Mouse (Mus musculus): ENCODE measurements around the gene Abcc1. TPM values are rescaled to one million over a fixed set of nuclear protein-coding genes. Genes with fewer than 3 reads are reported as not detected.
A peak's percentile ranks its signal among the peaks of the same experiment; 100 is the strongest.

Gene Abcc1
- total and polyA plus RNA-seq, 2 experiments from 2014 or later: 7.5 to 11.9 TPM

DNA sequence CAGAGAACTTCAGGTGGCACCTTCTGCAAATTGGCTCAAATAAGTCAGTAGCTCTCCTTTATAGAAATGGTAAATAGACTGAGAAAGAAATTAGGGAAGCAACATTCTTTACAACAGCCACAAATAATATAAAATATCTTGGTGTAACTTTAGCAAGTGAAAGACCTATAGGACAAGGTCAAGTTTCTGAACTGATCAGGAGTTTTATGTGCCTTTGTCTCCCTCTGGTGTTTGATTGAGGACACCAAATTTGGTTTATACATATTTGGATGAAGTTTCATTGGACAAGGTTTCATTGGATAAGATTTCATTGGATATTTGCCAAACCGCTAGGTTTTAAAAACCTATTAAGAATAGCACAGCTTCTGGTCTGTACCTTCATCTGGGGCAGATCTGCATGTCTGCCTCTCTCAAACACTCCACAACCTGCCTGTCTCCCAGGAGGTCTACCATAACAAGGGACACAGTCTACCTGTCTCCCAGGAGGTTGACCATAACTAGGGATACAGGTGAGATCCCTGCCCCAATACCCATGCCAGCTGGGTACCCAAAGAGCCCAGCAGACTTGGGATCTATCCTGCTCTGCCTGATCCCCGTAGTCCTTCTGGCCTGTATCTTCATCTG is 132.2 kb downstream of the Abcc1 start:
- Histone ChIP-seq H3K4me1 (ENCODE audit: insufficient read depth, low read length) (no peaks in the 10 kb centered on the region), H3K36me3 (ENCODE audit: insufficient read depth, low read length) (no peaks in the 10 kb centered on the region), H3K4me2 (ENCODE audit: low read depth, low read length, poor library complexity, severe bottlenecking) (no peak overlapping the region), H3K27me3 (ENCODE audit: insufficient read depth, low read length) (no peaks in the 10 kb centered on the region), H3K27ac (ENCODE audit: low read depth, low read length) (no peak overlapping the region), H3K9me3 (ENCODE audit: low read length) (no peaks in the 10 kb centered on the region), H3K4me3 (ENCODE audit: low read depth, low read length) (no peak overlapping the region), H3K9ac (replicated peaks; ENCODE audit: low read length, poor library complexity, severe bottlenecking) (no peak overlapping the region)
- TF ChIP-seq CTCF (IDR thresholded peaks at IDR 0.05): peak; percentile 71
- DNase-seq (ENCODE audit: low spot score) (peak; percentile 58), ATAC-seq (ENCODE audit: low FRiP score) (no peak)
- 84% methylated on average over 2 of the region's 2 CpGs for WGBS

DNA sequence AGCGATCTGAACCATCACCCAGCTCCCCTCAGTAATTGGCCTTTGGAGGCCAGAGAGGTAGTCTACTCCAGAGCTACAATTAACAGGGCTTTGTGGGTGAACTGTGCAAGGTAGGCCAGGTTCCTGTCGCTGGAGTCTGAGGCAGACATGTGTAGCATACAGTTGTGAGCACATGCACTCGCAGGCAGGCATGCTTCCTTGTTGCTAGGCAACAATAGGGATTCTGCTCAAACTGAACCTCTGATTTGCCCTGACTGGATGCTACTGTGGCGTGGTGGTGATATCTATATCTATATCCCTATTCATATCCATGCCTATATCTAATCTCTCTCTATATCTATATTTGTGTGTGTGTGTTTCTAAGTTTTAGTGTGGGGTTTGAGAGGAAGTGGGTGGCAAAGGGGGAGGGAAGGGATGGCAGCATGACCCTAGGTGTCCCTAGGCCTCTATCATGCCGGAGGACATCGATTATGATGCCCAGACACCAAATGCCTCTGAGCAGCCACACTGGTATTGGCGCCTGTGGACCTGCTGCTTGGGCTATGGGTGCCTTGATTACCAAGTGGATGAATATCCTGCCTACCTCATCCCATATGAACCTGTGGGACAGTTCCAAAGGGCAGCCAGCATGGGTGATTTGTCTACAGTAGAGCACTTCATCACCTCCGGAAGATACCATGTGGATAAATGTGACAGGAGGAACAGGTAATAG is 140.4 kb downstream of the Abcc1 start:
- no peak for TF ChIP-seq CTCF (IDR thresholded peaks at IDR 0.05)
- DNase-seq (ENCODE audit: low spot score): peak; percentile 4
- no peaks in the 10 kb centered on the region for H3K27me3 ChIP-seq (ENCODE audit: insufficient read depth, low read length)
- H3K9me3 ChIP-seq (ENCODE audit: low read length): no peaks in the 10 kb centered on the region
- H3K9ac ChIP-seq (replicated peaks; ENCODE audit: low read length, poor library complexity, severe bottlenecking): no peak overlapping the region
- H3K4me3 ChIP-seq (ENCODE audit: low read depth, low read length): no peak overlapping the region
- ATAC-seq (ENCODE audit: low FRiP score): peak; percentile 88
- WGBS: 67% methylated on average over 8 of the region's 8 CpGs
- H3K4me2 ChIP-seq (ENCODE audit: low read depth, low read length, poor library complexity, severe bottlenecking): no peak overlapping the region
- no peak overlapping the region for H3K27ac ChIP-seq (ENCODE audit: low read depth, low read length)
- H3K36me3 ChIP-seq (ENCODE audit: insufficient read depth, low read length): no peaks in the 10 kb centered on the region
- no peaks in the 10 kb centered on the region for H3K4me1 ChIP-seq (ENCODE audit: insufficient read depth, low read length)

DNA sequence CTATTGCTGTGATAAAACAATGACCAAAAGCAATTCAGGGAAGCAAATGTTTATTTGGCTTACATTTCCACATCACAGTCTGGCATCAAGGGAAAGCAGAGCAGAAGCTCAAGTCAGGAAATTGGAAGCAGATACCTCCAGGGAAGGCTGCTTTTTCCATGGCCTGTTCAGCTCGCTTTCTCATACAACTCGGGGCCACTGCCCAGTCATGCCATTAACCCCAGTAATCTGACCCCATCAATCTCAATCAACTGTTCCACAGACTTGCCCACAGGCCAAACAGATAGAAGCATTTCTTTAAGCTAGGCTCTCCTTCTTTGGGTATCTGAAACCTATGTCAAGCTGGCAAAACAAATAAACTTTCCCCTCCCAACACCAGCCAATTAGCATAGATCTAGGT is 145.1 kb downstream of the Abcc1 start:
- Histone ChIP-seq H3K4me1 (ENCODE audit: insufficient read depth, low read length) (no peaks in the 10 kb centered on the region), H3K4me2 (ENCODE audit: low read depth, low read length, poor library complexity, severe bottlenecking) (no peak overlapping the region), H3K36me3 (ENCODE audit: insufficient read depth, low read length) (no peaks in the 10 kb centered on the region), H3K27ac (ENCODE audit: low read depth, low read length) (no peak overlapping the region), H3K4me3 (ENCODE audit: low read depth, low read length) (no peak overlapping the region), H3K27me3 (ENCODE audit: insufficient read depth, low read length) (no peaks in the 10 kb centered on the region), H3K9ac (replicated peaks; ENCODE audit: low read length, poor library complexity, severe bottlenecking) (no peak overlapping the region), H3K9me3 (ENCODE audit: low read length) (no peaks in the 10 kb centered on the region)
- DNase-seq (ENCODE audit: low spot score) (no peak), ATAC-seq (ENCODE audit: low FRiP score) (no peak)
- WGBS: 79% methylated on average over 2 of the region's 2 CpGs
- no peak for TF ChIP-seq CTCF (IDR thresholded peaks at IDR 0.05)

Other genes starting within 250 kb of the Abcc1 start
- 10.5 and 14.6 TPM in 2 replicates for gene Nde1, start 198.3 kb upstream of the Abcc1 start, total RNA-seq (2014; rRNA removed)
- 10.7 and 12.0 TPM in 2 replicates for gene Nde1, start 198.3 kb upstream of the Abcc1 start, polyA plus RNA-seq (2015; fragmentation: Nextera tagmentation; extraction: Ambion mirVana)
- gene Marf1, start 198.2 kb upstream of the Abcc1 start, total RNA-seq (2014; rRNA removed): 24.0 and 29.7 TPM in 2 replicates
- 8.7 and 9.4 TPM in 2 replicates for gene Marf1, start 198.2 kb upstream of the Abcc1 start, polyA plus RNA-seq (2015; fragmentation: Nextera tagmentation; extraction: Ambion mirVana)
- 0.82 and 1.9 TPM in 2 replicates for gene Myh11, start 70.2 kb upstream of the Abcc1 start, total RNA-seq (2014; rRNA removed)
- gene Myh11, start 70.2 kb upstream of the Abcc1 start, polyA plus RNA-seq (2015; fragmentation: Nextera tagmentation; extraction: Ambion mirVana): 0.62 and 0.66 TPM in 2 replicates
- 114 and 124 TPM in 2 replicates for gene Fopnl, start 44.2 kb upstream of the Abcc1 start, total RNA-seq (2014; rRNA removed)
- 212 and 217 TPM in 2 replicates for gene Fopnl, start 44.2 kb upstream of the Abcc1 start, polyA plus RNA-seq (2015; fragmentation: Nextera tagmentation; extraction: Ambion mirVana)
- 0.66 TPM in 1 of 2 replicates, not detected in the other for gene A630010A05Rik, start 200.8 kb downstream of the Abcc1 start, total RNA-seq (2014; rRNA removed)
- gene A630010A05Rik, start 200.8 kb downstream of the Abcc1 start, polyA plus RNA-seq (2015; fragmentation: Nextera tagmentation; extraction: Ambion mirVana): not detected in 2 replicates

Measured in midbrain, postnatal 0 days (tissue).